ENCODE assay signal across 8 mouse cellular contexts in genomic region chr7:45643441-45644178, GRCm38 (mm10). TPM values are rescaled to one million over a fixed set of nuclear protein-coding genes. Genes with fewer than 3 reads are reported as not detected.
DNase-seq lines count a peak whose midpoint lies in the region; ATAC-seq and TF ChIP-seq lines count a peak whose summit lies in the region.

No protein-coding gene starts in this region.

- TF ChIP-seq POLR2A in olfactory bulb, adult 2 months (IDR thresholded peaks at IDR 0.05; ENCODE audit: insufficient read depth, low read depth, low read length), result peak; percentile 67

- under 1% methylated on average over 28 of the region's 28 CpGs for WGBS in hindbrain, embryonic 10.5 days
- 3% methylated on average over 28 of the region's 28 CpGs for WGBS in lung, embryonic 15.5 days
- 7% methylated on average over 28 of the region's 28 CpGs for WGBS in olfactory bulb, adult 2 months

- no peaks in the 10 kb centered on the region for H3K9me3 ChIP-seq in hindbrain, embryonic 10.5 days
- H3K9me3 ChIP-seq in lung, embryonic 15.5 days, result no peaks in the 10 kb centered on the region

- peaks cover 21% of the 10 kb centered on the region; the same call in 1 of the 2 replicates for H3K27me3 ChIP-seq in hindbrain, embryonic 10.5 days (ENCODE audit: insufficient read depth, poor library complexity, severe bottlenecking)
- H3K27me3 ChIP-seq in lung, embryonic 15.5 days, result no peaks in the 10 kb centered on the region

- TF ChIP-seq CTCF in olfactory bulb, adult 2 months (IDR thresholded peaks at IDR 0.05; ENCODE audit: insufficient read depth, low read depth, low read length), result no peak

- peak overlapping the region; percentile 84 for H3K4me2 ChIP-seq in lung, embryonic 15.5 days

- peak overlapping the region; percentile 66 for H3K9ac ChIP-seq in lung, embryonic 15.5 days

- peak; percentile 98 for DNase-seq in NIH3T3 (ENCODE audit: low read depth)
- DNase-seq in cerebellum, adult 9-10 months, result peak; percentile 100
- peak; percentile 93 to 94 for DNase-seq in frontal cortex, adult 2 months (ENCODE audit: extremely low spot score in 1 of 2, low spot score in 1 of 2)
- peak; percentile 98 for DNase-seq in hindbrain, embryonic 10.5 days (ENCODE audit: low spot score)
- peak; percentile 90 for DNase-seq in layer of hippocampus, adult 9-10 months (ENCODE audit: low spot score)
- peak; percentile 67 to 80 for DNase-seq in thymus, adult 18-20 months

- peak; percentile 94 for ATAC-seq in lung, embryonic 15.5 days (ENCODE audit: borderline replicate concordance, extremely low read depth, low FRiP score, low TSS enrichment)

- H3K4me3 ChIP-seq in hindbrain, embryonic 10.5 days, result peak overlapping the region; percentile 58
- peak overlapping the region; percentile 48 for H3K4me3 ChIP-seq in lung, embryonic 15.5 days
- peak overlapping the region; percentile 50 for H3K4me3 ChIP-seq in olfactory bulb, adult 2 months (ENCODE audit: insufficient read depth, low read depth, low read length)

- H3K36me3 ChIP-seq in hindbrain, embryonic 10.5 days, result no peaks in the 10 kb centered on the region
- no peaks in the 10 kb centered on the region for H3K36me3 ChIP-seq in lung, embryonic 15.5 days

- peak overlapping the region; percentile 96 for H3K27ac ChIP-seq in hindbrain, embryonic 10.5 days
- H3K27ac ChIP-seq in lung, embryonic 15.5 days, result peak overlapping the region; percentile 88
- peak overlapping the region; percentile 89 for H3K27ac ChIP-seq in olfactory bulb, adult 2 months (ENCODE audit: insufficient read depth, low read depth, low read length)

- peaks cover 62% of the 10 kb centered on the region for H3K4me1 ChIP-seq in hindbrain, embryonic 10.5 days (replicated peaks)
- peaks cover 50% of the 10 kb centered on the region for H3K4me1 ChIP-seq in lung, embryonic 15.5 days
- H3K4me1 ChIP-seq in olfactory bulb, adult 2 months (ENCODE audit: control insufficient read depth, insufficient read depth, low read length), result peaks cover 25% of the 10 kb centered on the region

RNA-seq across cellular contexts. Expression of gene Mamstr, which starts 3.8 kb away (rescaled TPM):
- polyA plus RNA-seq in frontal cortex, adult 2 months (2012; rRNA removed), result 5.9 and 6.6 TPM in 2 replicates
- 2.6 and 2.9 TPM in 2 replicates for polyA plus RNA-seq in hindbrain, embryonic 10.5 days (2016; fragmentation: Nextera tagmentation; extraction: Ambion mirVana)
- 7.7 and 9.5 TPM in 2 replicates for polyA plus RNA-seq in lung, embryonic 15.5 days (2015; fragmentation: Nextera tagmentation; extraction: Ambion mirVana)
- polyA plus RNA-seq in olfactory bulb, adult 2 months (2012; ENCODE audit: insufficient read depth, insufficient read length, low replicate concordance, missing spikeins), result not detected in 2 replicates

RNA-seq across cellular contexts. Expression of gene Rasip1, which starts 16.3 kb away (rescaled TPM):
- 7.2 and 7.3 TPM in 2 replicates for polyA plus RNA-seq in frontal cortex, adult 2 months (2012; rRNA removed)
- polyA plus RNA-seq in hindbrain, embryonic 10.5 days (2016; fragmentation: Nextera tagmentation; extraction: Ambion mirVana), result 6.4 and 9.3 TPM in 2 replicates
- polyA plus RNA-seq in lung, embryonic 15.5 days (2015; fragmentation: Nextera tagmentation; extraction: Ambion mirVana), result 32.4 and 33.3 TPM in 2 replicates
- not detected in 2 replicates for polyA plus RNA-seq in olfactory bulb, adult 2 months (2012; ENCODE audit: insufficient read depth, insufficient read length, low replicate concordance, missing spikeins)

RNA-seq across cellular contexts. Expression of gene Izumo1, which starts 22.0 kb away (rescaled TPM):
- polyA plus RNA-seq in frontal cortex, adult 2 months (2012; rRNA removed), result 0.08 and 0.10 TPM in 2 replicates
- 0.19 TPM in 1 of 2 replicates, not detected in the other for polyA plus RNA-seq in hindbrain, embryonic 10.5 days (2016; fragmentation: Nextera tagmentation; extraction: Ambion mirVana)
- polyA plus RNA-seq in lung, embryonic 15.5 days (2015; fragmentation: Nextera tagmentation; extraction: Ambion mirVana), result 0.15 and 0.29 TPM in 2 replicates
- polyA plus RNA-seq in olfactory bulb, adult 2 months (2012; ENCODE audit: insufficient read depth, insufficient read length, low replicate concordance, missing spikeins), result not detected in 2 replicates

RNA-seq across cellular contexts. Expression of gene Fut2, which starts 22.6 kb away (rescaled TPM):
- 0.13 and 0.16 TPM in 2 replicates for polyA plus RNA-seq in frontal cortex, adult 2 months (2012; rRNA removed)
- polyA plus RNA-seq in hindbrain, embryonic 10.5 days (2016; fragmentation: Nextera tagmentation; extraction: Ambion mirVana), result 0.12 and 0.21 TPM in 2 replicates
- polyA plus RNA-seq in lung, embryonic 15.5 days (2015; fragmentation: Nextera tagmentation; extraction: Ambion mirVana), result 0.57 and 0.69 TPM in 2 replicates
- polyA plus RNA-seq in olfactory bulb, adult 2 months (2012; ENCODE audit: insufficient read depth, insufficient read length, low replicate concordance, missing spikeins), result not detected in 2 replicates

RNA-seq across cellular contexts. Expression of gene Fut1, which starts 26.5 kb away (rescaled TPM):
- 0.08 TPM in 2 replicates for polyA plus RNA-seq in frontal cortex, adult 2 months (2012; rRNA removed)
- 0.20 TPM in 1 of 2 replicates, not detected in the other for polyA plus RNA-seq in hindbrain, embryonic 10.5 days (2016; fragmentation: Nextera tagmentation; extraction: Ambion mirVana)
- polyA plus RNA-seq in lung, embryonic 15.5 days (2015; fragmentation: Nextera tagmentation; extraction: Ambion mirVana), result 0.47 and 0.49 TPM in 2 replicates
- not detected in 2 replicates for polyA plus RNA-seq in olfactory bulb, adult 2 months (2012; ENCODE audit: insufficient read depth, insufficient read length, low replicate concordance, missing spikeins)

Comparison
In these comparisons a context has a peak if more than half of its experiments do, and no peak if none do; other contexts are left out.
1. Peak in every context shown above with its lines: DNase-seq, ATAC-seq, H3K4me3 ChIP-seq and H3K27ac ChIP-seq.